Mouse (Mus musculus) CH12.LX (cell line): Measurements from ENCODE around the gene Pde1a.
"Not testable (repeated sequence)": the region's sequence is repeated elsewhere in the genome, so short reads cannot be mapped to it uniquely, and the experiment has no call there.

Experiments used
- CHD2 ChIP-seq: IDR thresholded peaks from 2 replicates; pipeline ENCODE4 v1.6.1; 2011; ENCODE audit warnings: low read length, improper control_type of control experiment
- CTCF ChIP-seq, 2 experiments: IDR thresholded peaks in 1 of 2; conservative IDR thresholded peaks in 1 of 2; 2 replicates each; pipeline ENCODE4 v1.5.1; 2011 to 2012; ENCODE audit warnings: low read depth in 2 of 2, low read length in 2 of 2, improper control_type of control experiment in 1 of 2, inconsistent platforms in 1 of 2, mild to moderate bottlenecking in 1 of 2, moderate library complexity in 1 of 2
- ETS1 ChIP-seq: conservative IDR thresholded peaks from 2 replicates; pipeline ENCODE4 v1.6.1; 2012; ENCODE audit warnings: low read depth, mild to moderate bottlenecking, inconsistent platforms, low read length, improper control_type of control experiment, moderate library complexity
- GABPA ChIP-seq: IDR thresholded peaks from 2 replicates; pipeline ENCODE4 v1.6.1; 2012; ENCODE audit warnings: low read depth, low read length, improper control_type of control experiment, inconsistent platforms; ENCODE audit not compliant: insufficient replicate concordance
- JUND ChIP-seq: conservative IDR thresholded peaks from 2 replicates; pipeline ENCODE4 v1.6.1; 2011; ENCODE audit warnings: low read depth, low read length, improper control_type of control experiment
- MAX ChIP-seq: IDR thresholded peaks from 2 replicates; pipeline ENCODE4 v1.6.1; 2011; ENCODE audit warnings: low read length, improper control_type of control experiment
- MEF2A ChIP-seq: IDR thresholded peaks from 2 replicates; pipeline ENCODE4 v1.6.1; 2014; ENCODE audit warnings: low read depth, mild to moderate bottlenecking, inconsistent platforms, low read length, improper control_type of control experiment, borderline replicate concordance
- MXI1 ChIP-seq: IDR thresholded peaks from 2 replicates; pipeline ENCODE4 v1.6.1; 2011; ENCODE audit warnings: mild to moderate bottlenecking, low read depth, low read length, improper control_type of control experiment
- NELFE ChIP-seq: IDR thresholded peaks from 2 replicates; pipeline ENCODE4 v1.6.1; 2011; ENCODE audit warnings: low read depth, low read length, improper control_type of control experiment
- NRF1 ChIP-seq: IDR thresholded peaks from 2 replicates; pipeline ENCODE4 v1.6.1; 2014; ENCODE audit warnings: low read depth, mild to moderate bottlenecking, inconsistent platforms, low read length, improper control_type of control experiment, moderate library complexity
- POLR2A ChIP-seq: IDR thresholded peaks from 2 replicates; pipeline ENCODE4 v1.6.1; 2011; ENCODE audit warnings: low read depth, mild to moderate bottlenecking, improper control_type of control experiment, low read length
- POLR2AphosphoS2 ChIP-seq: IDR thresholded peaks from 2 replicates; pipeline ENCODE4 v1.6.1; 2011; ENCODE audit warnings: low read depth, low read length, improper control_type of control experiment
- RCOR1 ChIP-seq: conservative IDR thresholded peaks from 2 replicates; pipeline ENCODE4 v1.6.1; 2012; ENCODE audit warnings: low read depth, mild to moderate bottlenecking, inconsistent platforms, low read length, improper control_type of control experiment
- SIN3A ChIP-seq: IDR thresholded peaks from 2 replicates; pipeline ENCODE4 v1.6.1; 2012; ENCODE audit warnings: low read length, improper control_type of control experiment, inconsistent platforms

- TF ChIP-seq SIN3A; NRF1; POLR2A; MAX; ETS1; POLR2AphosphoS2; RCOR1; CTCF (conservative IDR thresholded peaks at IDR 0.05 in 1 of 2, IDR thresholded peaks at IDR 0.05 in 1 of 2; ENCODE audit: low read depth in 2 of 2, low read length in 2 of 2); MXI1; MEF2A; GABPA; CHD2; NELFE; JUND: not testable (repeated sequence)
Observed at GRCm38 (mm10) chr2:79847396-79847795, 281.9 kb downstream of the Pde1a start.
